Mouse (Mus musculus) hindbrain, postnatal 0 days (tissue): ENCODE measurements at regions not wholly inside any gene's neighbourhood (a gene's known extent, or its start where the extent isn't known, plus 50 kb on each side); places are given as distances from the start of the nearest gene placed in this dataset.
A peak's percentile ranks its signal among the peaks of the same experiment; 100 is the strongest.

ENCODE experiments used
- ATAC-seq: fragments of 200-750 bp; cut with Nextera tagmentation; 2 replicates; pipeline ENCODE4 v1.8.0; 2017; ENCODE audit warnings: mild to moderate bottlenecking, moderate TSS enrichment, moderate library complexity
- DNase-seq: peaks from one replicate; pipeline ENCODE4 v3.0.0-alpha.2; 2015; ENCODE audit warnings: low spot score
- H3K27ac ChIP-seq: fragments of 300-500 bp; sonication (generic); 2 replicates; pipeline ENCODE4 v1.5.1; 2014; ENCODE audit warnings: mild to moderate bottlenecking
- H3K27me3 ChIP-seq: fragments of 300-500 bp; sonication (generic); 2 replicates; pipeline ENCODE4 v1.6.1; 2014; ENCODE audit warnings: low read length, mixed read lengths; ENCODE audit not compliant: insufficient read depth
- H3K36me3 ChIP-seq: fragments of 300-500 bp; sonication (generic); 2 replicates; pipeline ENCODE4 v1.6.1; 2014; ENCODE audit warnings: low read length, mixed read lengths; ENCODE audit not compliant: insufficient read depth
- H3K4me1 ChIP-seq: fragments of 300-500 bp; sonication (generic); 2 replicates; pipeline ENCODE4 v1.6.1; 2014; ENCODE audit warnings: antibody characterized with exemption, low read length, mixed read lengths; ENCODE audit not compliant: insufficient read depth
- H3K4me2 ChIP-seq: fragments of 300-500 bp; sonication (generic); 2 replicates; pipeline ENCODE4 v1.6.1; 2014; ENCODE audit warnings: low read depth, mild to moderate bottlenecking, low read length, moderate library complexity, mixed read lengths
- H3K4me3 ChIP-seq: fragments of 300-500 bp; sonication (generic); 2 replicates; pipeline ENCODE4 v1.5.1; 2014; ENCODE audit warnings: low read length
- H3K9ac ChIP-seq: fragments of 300-500 bp; sonication (generic); replicated peaks from 2 replicates; pipeline ENCODE4 v1.6.1; 2014; ENCODE audit warnings: mild to moderate bottlenecking, low read length, moderate library complexity, mixed read lengths
- H3K9me3 ChIP-seq: fragments of 300-500 bp; sonication (generic); 2 replicates; pipeline ENCODE4 v1.6.1; 2016; ENCODE audit warnings: low read length, mixed read lengths
- CTCF ChIP-seq: IDR thresholded peaks from 2 replicates; pipeline ENCODE4 v1.5.1; 2016; ENCODE audit warnings: antibody characterized with exemption, control low read depth, low read depth
- WGBS: fragments of 180-500 bp; shearing (Covaris S2); extraction: QIAGEN DNeasy Blood & Tissue Kit; methylation state at CpG from one replicate; pipeline ENCODE4 v1.1.7; 2014; 5-methylcytosine and 5-hydroxymethylcytosine counted together

- ATAC-seq (no peak), DNase-seq (no peak)
- Histone ChIP-seq H3K9me3 (no peaks in the 10 kb centered on the region), H3K27ac (no peak overlapping the region), H3K9ac (no peak overlapping the region), H3K4me3 (no peak overlapping the region), H3K36me3 (no peaks in the 10 kb centered on the region), H3K4me1 (no peaks in the 10 kb centered on the region), H3K27me3 (no peaks in the 10 kb centered on the region), H3K4me2 (no peak overlapping the region)
- no peak for TF ChIP-seq CTCF
- WGBS: 95% methylated on average over 2 of the region's 2 CpGs
These were observed 311.3 kb upstream of the Zmiz1 start for GRCm38 (mm10) chr14:25147731-25148130.

DNA sequence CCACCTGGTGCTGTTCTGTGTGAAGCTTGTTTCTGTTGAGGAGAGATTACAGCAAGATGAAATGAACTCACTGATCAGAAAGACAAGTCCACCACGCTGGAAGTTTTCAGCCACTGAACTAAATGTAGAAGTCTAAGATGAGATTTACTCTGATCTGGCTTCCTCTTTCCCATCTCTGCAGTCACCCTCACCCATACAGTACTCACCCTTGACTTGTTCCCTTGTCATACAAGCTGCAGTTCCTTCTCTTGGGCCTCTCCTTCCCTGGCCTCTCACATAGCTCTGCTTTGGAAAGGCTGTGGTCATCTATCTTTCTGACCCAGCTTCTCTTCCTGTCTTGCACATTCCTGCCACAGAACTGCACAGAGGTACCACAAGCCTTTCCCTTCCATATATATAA is 308.0 kb upstream of the Zmiz1 start:
- Histone ChIP-seq H3K4me1 (0 out of 2 replicates have a peak, but pooled peaks cover 5% of the 10 kb centered on the region), H3K4me3 (no peak overlapping the region), H3K27me3 (no peaks in the 10 kb centered on the region), H3K36me3 (no peaks in the 10 kb centered on the region), H3K27ac (no peak overlapping the region), H3K9ac (no peak overlapping the region), H3K4me2 (no peak overlapping the region), H3K9me3 (no peaks in the 10 kb centered on the region)
- no peak for ATAC-seq
- 87% methylated on average over 1 of the region's 1 CpGs for WGBS
- TF ChIP-seq CTCF: no peak
- DNase-seq: no peak

GRCm38 (mm10) chr14:25151485-25151884 is 307.5 kb upstream of the Zmiz1 start:
- H3K9ac ChIP-seq: no peak overlapping the region
- TF ChIP-seq CTCF: no peak
- no peaks in the 10 kb centered on the region for H3K36me3 ChIP-seq
- H3K9me3 ChIP-seq: no peaks in the 10 kb centered on the region
- DNase-seq: no peak
- no peak for ATAC-seq
- no peaks in the 10 kb centered on the region for H3K27me3 ChIP-seq
- no peak overlapping the region for H3K4me2 ChIP-seq
- H3K4me3 ChIP-seq: no peak overlapping the region
- no peak overlapping the region for H3K27ac ChIP-seq
- WGBS: 74% methylated on average over 2 of the region's 2 CpGs
- H3K4me1 ChIP-seq: 0 out of 2 replicates have a peak, but pooled peaks cover 6% of the 10 kb centered on the region

- Histone ChIP-seq H3K27me3 (no peaks in the 10 kb centered on the region), H3K9ac (no peak overlapping the region), H3K9me3 (no peaks in the 10 kb centered on the region), H3K4me3 (no peak overlapping the region), H3K27ac (no peak overlapping the region), H3K4me1 (0 out of 2 replicates have a peak, but pooled peaks cover 12% of the 10 kb centered on the region), H3K4me2 (no peak overlapping the region), H3K36me3 (no peaks in the 10 kb centered on the region)
- no peak for ATAC-seq
- 54% methylated on average over 4 of the region's 4 CpGs for WGBS
- TF ChIP-seq CTCF: no peak
- DNase-seq: no peak
These were observed 305.4 kb upstream of the Zmiz1 start for GRCm38 (mm10) chr14:25153573-25153972.

- Histone ChIP-seq H3K27ac (no peak overlapping the region), H3K9me3 (no peaks in the 10 kb centered on the region), H3K4me2 (no peak overlapping the region), H3K9ac (no peak overlapping the region), H3K27me3 (no peaks in the 10 kb centered on the region), H3K4me1 (0 out of 2 replicates have a peak, but pooled peaks cover 12% of the 10 kb centered on the region), H3K36me3 (no peaks in the 10 kb centered on the region), H3K4me3 (no peak overlapping the region)
- DNase-seq (no peak), ATAC-seq (no peak)
- WGBS: 64% methylated on average over 8 of the region's 8 CpGs
- no peak for TF ChIP-seq CTCF
These were observed 304.8 kb upstream of the Zmiz1 start for GRCm38 (mm10) chr14:25154180-25154579.

DNA sequence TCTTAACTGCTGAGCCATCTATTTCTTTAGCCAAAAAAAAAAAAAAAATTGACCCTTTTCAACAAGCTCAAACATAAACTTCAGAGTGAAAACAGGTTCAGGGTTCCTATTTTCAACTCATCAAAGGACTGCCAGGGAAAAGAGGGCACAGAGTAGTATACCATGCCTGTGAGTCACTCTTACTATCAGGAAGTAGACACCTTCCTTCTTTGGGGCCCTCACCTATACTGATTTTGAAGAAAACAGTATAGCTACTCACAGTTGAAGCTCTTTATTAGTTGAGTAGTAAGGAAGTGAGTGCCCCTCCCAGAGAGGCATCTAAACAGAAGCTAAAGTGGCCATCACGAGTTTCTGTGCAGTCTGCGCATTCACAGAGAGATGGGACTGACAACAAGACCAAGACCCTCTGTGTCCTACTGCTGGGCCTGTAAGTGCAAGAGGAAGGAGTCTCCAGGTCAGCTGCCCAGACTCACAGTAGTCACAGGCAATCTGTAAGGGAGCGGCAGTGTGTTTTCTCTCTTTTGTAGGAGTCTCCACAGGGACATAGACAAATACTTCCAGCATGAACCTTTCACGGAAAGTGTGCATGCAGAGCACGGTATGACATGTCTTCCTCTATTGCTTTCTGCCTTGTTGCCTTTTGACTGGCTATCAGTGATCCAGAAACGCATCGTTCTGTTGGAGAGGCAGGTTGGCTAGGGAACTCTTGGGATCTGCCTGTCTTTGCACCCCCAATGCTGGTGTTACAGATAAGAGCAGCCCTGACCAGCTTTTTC is 303.8 kb upstream of the Zmiz1 start:
- WGBS: 55% methylated on average over 7 of the region's 7 CpGs
- ATAC-seq (peak; percentile 32; the same call in 1 of the 2 replicates), DNase-seq (peak; percentile 45)
- Histone ChIP-seq H3K36me3 (no peaks in the 10 kb centered on the region), H3K4me1 (0 out of 2 replicates have a peak, but pooled peaks cover 12% of the 10 kb centered on the region), H3K4me2 (no peak overlapping the region), H3K27me3 (no peaks in the 10 kb centered on the region), H3K9me3 (no peaks in the 10 kb centered on the region), H3K27ac (peak overlapping the region; percentile 64), H3K9ac (no peak overlapping the region), H3K4me3 (no peak overlapping the region)
- no peak for TF ChIP-seq CTCF

DNA sequence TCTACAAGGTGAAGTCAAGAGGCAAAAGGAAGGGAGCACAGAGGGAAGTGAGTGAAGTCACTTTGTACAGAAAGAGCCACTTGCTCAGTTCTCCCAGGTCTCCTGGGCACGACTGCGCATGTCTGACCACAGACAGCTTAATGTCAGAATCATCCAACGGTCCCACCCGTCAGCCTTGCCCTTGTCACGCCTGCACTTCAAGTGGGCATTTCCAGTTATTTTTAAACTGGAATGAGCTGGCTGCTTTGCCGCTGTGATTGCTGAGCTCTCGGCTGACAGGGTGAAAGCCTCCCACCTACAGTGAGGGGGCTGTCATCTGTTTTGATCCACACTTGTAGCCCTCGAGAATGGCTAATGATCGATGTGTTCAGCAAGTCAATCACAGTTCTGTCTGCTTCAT is 302.8 kb upstream of the Zmiz1 start:
- 43% methylated on average over 9 of the region's 9 CpGs for WGBS
- no peak for DNase-seq
- no peak; the same call in 1 of the 2 replicates for ATAC-seq

More for the DNA sequence above, 302.8 kb upstream of the Zmiz1 start:
- no peak overlapping the region for H3K9ac ChIP-seq
- H3K36me3 ChIP-seq: no peaks in the 10 kb centered on the region
- no peaks in the 10 kb centered on the region for H3K27me3 ChIP-seq
- no peak for TF ChIP-seq CTCF
- peak overlapping the region; percentile 64 for H3K27ac ChIP-seq
- no peaks in the 10 kb centered on the region for H3K9me3 ChIP-seq
- H3K4me1 ChIP-seq: 0 out of 2 replicates have a peak, but pooled peaks cover 12% of the 10 kb centered on the region
- H3K4me3 ChIP-seq: no peak overlapping the region
- H3K4me2 ChIP-seq: no peak overlapping the region
